Mouse (Mus musculus) 416B (cell line): Measurements from ENCODE around the gene Cntn2.

Experiments used
- DNase-seq: peaks from one replicate; pipeline ENCODE4 v3.0.0; 2011; ENCODE audit warnings: low read depth

Cntn2 gene

DNA sequence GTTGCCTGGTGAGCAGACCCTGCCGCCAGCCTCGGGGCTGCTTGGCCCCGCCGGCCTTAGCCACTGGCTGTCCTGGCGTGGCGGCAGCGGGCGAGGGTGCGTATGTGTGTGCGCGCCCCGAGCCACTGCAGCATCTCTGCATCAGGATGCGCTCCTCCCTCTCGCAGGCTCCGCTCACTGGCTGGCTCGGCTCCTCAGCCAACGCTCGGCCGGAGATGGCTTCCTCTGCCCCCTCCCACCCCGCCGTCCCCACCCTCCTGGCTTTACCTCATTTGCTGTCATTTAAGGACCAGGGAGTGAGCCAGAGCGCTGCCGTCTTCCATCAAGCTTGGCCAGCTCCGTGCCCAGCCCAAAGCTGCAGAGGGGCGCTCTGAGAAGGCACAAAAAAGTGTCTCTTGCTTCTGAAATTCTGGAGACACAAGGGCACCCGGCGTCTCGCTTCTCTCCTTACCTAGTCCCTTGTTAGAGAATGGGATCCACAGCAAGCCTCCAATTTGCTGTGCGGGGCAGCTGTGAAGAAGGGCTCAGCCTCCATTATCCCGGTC is at the start of gene Cntn2:
Gene Cntn2, minus strand, starts transcription at position 495 of the 545 bp plus-strand sequence.
- no peak for DNase-seq

DNA sequence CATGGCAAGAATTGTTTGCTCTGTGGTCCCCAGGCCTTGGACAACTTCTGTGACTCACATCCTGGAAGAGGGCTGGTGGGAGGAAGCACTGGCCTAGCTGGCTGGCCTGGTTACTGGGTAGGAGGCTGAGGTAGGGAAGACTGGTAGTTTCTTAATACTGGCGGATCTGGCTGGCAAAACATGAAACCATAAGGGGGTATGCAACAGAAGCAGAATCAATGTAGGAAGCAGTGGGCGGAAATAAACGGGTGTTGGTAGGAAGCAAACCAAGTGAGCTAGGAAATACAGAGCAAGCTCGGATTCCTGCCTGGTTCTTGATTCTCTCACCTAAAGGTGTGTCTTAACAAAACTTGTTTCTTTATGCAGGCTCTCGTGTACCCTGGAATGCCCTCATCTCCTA is 49.1 kb upstream of the Cntn2 start:
- DNase-seq = peak; percentile 89

DNA sequence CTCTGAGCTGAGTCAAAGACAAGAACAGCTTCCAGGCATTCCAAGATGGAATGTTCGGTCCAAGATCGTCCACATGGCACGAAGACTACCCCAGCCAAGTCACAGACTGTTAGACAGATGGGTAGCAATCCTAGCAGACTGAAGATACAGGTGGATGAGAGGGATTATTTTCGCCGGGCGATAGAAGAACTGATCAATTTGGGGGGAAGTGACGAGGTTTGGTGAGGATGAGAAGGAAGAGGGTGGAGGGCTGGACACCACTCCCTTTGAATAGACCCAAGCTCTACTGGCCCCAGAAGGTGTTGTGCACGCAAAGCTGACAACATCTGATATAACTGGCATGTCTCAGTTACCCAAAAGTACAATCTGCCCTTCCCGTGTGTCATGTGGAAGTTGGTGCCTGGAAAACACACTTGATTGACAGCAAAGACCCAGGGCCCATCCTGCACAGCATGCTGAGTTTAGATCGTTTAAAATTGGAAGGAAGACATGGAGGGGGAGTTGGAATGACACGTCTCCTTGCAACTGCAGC is 48.4 kb upstream of the Cntn2 start:
- DNase-seq = no peak

DNA sequence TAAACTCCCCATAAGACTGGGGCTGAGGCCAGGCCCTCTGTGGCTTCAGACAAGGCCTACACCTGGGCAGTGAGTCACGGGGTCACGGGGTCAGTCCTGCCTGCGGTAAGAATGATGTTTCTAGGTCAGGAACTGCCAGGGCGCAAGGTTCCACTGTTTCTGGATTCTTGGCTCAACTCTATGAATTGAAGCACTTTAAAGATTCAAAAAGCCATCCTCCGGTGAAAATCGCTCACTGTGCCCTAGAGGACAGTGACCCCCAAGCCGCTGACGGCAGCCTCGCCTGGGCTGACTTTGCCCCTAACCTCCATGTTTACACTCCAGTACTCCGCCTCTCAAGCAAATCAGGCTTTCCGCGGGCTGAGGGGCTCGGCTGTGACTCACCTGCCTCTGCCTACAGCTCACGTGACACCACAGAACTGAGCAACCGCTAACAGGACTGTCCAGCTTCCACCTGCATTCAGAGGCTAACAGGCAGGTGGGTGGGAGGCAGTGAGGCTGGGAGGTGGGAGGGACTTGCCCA is 43.7 kb upstream of the Cntn2 start:
- no peak for DNase-seq

DNA sequence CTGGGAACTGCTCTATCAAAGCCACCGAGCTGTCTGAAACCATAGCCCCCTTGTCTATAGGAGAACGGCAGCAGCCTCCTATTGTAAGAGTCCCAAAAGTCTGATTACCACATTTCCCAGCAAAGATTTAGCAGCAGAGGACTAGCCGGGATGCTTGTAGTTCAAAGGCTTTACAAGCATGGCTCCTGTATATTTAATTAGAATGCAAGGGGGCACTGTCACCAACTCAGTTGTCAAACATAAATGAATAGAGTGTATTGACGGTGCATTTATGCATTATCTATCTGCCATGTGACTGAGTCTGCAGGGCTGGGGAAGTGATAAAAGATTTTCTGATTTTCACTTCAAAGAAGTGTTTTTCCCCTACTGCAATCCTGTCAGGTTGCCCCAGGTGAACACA is 42.3 kb upstream of the Cntn2 start:
- no peak for DNase-seq

DNA sequence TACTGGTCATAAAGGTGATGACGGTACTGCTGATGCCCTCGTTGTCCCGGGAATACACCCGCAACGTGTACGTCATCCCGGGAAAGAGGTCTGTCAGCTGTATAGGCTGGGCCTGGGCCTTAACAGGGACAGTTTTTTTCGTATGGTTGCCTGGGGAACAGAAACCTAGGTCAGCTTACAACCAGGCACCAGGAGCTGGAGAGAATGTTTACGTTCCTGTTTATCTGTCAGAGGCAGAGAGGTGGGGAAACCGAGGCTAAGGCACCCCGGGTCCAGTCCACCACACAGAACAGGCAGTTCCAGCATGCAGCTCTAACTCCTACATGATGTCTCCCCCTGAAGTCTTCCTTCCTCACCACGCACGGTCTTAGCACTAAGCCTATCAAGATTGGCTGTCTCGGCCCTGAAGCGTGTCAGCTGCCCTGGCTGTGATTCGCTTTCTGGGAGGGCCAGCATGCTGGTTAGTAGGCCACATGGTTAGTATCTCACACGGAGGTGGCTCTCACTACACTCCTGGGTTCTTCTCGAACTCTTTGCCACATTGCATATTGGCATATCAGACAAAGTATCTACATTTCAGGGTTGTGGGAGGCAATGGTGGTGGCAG is 40.0 kb upstream of the Cntn2 start:
- DNase-seq = no peak

DNA sequence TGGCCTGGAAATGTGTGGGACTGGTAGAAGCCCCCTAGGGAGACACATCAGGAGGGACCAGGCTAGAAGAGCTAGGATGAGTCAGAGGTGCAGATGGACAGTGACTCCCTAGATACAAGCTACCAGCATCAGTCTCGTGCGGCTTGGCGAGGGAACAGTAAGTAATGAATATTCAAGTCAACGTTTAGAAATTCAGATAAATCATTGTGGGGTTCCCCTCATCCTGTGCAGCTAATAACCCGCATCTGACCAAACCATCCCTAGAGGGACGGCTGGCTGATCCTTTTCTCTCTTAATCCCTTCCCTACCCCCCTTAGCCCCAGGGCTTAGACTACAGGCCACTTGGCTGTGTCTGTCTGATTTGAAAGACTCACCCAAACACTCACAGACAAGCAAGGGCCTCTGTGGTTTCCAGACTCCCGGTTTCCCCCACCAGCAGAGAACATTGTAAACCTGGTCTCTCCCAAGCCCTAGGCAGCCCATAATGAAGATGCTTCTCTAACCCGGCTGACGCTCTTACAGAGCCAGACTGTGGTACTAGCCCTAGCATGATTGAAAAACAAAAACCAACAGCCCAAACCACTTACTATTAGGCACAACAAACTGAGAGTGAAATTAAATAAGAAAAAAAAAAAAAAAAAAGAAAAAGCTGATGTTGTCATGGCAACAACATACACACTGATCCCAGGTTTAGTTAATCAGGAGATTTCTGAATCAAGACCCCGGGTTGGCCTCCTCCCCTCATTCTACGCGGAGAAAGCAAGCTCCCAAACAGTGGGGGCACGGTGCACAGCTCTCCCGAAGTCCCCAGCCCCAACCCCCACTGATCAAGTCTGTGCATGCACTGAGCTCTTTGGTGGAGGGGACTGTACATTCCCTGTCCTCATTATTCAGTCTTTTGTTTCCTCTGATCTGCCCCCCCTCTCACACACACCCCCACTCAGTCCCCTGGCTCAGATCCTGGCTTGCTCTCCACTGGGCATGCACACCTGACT is 39.1 kb upstream of the Cntn2 start:
- no peak for DNase-seq

DNA sequence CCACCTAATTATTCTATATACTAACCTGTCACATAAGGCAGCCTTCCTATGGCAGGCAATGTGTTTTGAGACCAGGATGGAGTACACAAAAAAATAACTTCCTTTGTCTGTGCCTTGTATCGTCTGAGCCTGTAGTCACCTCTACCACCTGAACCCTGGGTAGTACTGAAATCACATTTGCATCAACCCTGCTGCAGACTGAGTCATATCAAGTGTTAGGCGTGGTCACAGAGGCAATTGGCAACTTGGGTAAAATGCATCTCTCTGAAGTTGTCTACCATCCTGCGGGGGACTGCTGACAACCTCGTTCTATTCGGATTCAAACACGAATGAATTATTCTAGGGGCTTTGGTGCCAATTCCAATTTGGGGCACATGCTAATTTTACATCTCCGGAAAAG is 37.0 kb upstream of the Cntn2 start:
- DNase-seq = no peak

DNA sequence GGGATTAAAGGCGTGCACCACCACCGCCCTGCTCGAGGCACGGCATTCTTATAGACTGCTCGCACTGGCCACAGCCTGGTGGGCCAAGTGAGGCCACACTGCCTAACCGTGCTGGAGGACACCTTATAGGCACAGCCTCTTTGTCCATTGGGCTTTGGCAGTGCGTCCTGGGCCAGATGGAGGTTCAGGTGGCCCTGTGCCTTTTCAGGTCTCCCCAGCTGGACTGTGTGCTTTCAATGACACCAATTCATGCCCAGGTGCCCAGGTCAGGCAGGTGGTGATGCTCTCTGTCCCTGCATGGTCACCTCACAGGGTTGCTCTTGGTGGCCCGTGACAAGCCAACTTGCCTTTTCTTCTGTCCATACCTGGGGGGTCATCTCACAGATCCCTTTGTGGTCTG is 33.8 kb upstream of the Cntn2 start:
- DNase-seq = no peak

DNA sequence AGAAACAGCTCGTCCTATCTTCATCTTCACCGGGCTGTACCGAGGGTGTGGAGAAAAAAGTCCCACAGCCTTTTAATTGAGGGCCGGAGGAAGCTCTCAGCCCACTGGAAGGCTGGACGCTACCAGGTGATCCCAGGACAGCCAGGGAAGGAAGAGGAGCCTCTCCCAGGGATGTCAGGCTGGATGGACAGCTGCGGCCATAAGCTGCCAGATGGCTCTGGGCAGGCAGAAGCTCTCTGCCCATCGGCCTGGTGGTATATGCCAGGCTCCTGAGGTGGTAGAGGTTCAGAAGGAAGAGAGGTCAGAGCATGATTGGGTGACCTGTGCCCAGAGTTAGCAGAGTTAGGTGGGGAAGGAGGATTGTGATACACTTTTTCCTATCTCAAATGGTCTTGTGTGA is 29.8 kb upstream of the Cntn2 start:
- DNase-seq = no peak

DNA sequence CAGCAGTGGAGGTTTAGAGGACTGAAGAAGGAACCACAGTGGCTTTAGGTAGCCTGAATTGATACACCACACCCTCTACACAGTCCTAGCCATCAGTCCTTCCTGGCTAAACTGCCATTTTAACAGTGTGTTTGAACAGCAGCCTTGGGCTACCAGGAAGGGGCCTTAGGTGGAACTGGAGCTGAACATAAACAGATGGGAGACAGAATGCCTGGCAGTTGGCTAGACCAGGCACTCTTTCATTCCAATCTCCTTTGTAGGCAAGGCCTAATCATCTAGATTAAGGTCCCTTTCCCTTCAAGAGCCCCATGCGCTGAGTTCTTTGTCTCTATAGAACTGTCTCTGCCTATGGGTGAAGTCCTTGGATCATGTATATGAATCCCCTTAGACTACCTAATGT is 28.6 kb upstream of the Cntn2 start:
- DNase-seq = no peak

DNA sequence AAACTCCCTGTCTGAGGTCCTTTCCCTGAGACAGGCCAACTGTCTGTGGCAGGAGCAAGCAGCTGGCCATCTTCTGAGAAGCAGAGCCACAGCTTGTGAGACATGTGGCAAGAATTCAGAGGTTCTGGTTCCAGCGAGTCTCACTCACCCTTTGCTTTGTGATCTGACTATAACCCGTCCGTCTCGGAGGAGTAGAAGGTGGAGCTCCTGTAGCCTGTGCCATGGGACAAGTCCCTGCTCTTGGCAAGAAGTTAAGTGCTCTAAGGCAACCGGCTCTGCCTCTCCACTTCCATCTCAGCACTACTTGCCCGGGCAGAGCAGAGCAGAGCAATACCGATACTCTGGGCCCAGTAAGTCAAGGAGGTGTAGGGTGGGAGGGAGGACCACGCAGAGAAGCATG is 27.9 kb upstream of the Cntn2 start:
- no peak for DNase-seq

DNA sequence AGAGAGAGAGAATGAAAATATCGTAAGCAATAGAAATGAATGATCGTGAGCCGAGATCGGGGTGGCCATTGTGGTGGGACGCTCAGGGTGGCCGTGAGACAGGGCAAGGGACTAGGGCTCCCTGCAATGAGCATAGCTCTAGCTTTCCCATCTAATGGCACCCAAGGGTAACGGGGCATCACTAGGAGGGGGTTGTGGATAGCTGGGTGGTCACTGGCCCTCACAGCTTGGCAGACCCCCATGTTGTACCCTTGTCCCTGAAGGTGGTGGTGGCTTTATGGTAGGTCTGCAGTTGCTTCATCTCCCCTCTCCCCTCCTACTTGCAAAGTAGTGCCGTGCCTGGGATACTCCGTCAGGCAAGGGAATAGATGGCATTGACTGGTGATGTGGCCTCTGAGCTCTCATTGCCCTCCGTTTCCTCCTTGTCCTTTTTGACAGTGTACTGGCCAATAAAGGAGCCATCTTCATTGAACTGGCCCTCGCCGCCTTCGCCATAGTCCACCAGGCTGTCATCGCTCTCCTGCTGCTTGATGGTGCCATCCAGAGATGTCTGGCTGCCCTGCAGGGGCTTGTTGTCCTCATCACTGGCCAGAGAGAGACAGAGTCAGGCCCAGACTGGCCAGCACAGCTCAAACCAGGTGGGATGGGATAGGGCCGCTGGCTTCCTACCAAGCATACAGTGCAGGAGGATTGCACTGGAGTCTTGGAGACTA is 27.2 kb upstream of the Cntn2 start:
- DNase-seq = no peak

DNA sequence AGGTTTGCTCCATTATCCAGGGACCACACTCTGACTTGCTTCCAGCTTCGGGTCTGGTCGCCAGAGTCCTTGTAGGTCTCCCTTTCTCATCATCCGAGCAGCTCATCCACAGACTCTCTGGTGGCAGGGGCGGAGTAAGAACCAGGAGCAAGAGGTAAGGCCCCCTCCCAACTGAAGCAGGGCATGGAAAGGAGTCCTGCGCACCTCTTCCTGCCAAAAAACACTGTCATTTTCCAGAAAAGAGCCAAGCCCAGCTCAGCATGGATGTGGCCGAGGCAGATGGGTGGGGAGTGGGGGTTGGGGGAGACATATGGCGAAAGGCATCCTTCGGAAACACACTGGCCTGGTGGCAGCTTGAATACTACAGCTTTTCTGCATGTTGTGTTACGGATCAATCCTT is 26.5 kb upstream of the Cntn2 start:
- no peak for DNase-seq

DNA sequence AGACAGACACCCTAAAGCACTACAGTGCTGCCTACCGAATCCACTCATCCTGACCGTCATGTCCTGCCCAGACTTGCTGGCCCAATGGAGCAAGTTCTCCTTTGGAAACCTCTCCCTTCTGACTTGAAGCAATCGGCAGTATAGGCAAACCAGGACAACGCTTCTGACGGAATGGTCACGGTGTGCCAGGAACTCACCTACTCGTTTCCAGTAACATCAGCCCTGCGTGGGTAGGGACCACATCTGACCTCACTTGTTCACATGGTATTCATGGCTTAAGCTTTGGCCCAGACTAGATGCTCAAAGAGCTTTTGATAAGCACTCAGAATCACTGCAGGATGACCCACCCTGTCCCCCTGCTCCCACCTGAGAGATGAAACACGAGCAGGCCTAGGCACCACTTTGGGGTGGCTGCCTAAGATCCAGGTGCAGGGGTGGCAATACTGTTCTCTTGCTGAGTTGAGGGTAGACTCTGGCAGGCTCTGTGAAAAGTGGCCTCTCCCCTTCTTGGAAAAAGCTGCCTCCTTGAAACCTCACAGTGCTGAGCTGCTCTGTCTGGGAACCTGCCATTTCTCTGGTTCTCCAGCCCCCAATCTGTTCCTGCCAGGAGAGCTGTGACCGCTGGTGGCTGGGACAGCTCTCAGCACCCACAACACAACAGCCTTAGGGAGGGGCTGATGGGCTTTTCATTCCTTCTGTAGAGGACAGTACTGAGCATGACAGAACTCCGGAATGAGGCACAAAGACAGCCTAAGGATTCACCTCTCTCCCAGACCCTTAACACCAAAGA is 24.5 kb upstream of the Cntn2 start:
- DNase-seq = no peak

DNA sequence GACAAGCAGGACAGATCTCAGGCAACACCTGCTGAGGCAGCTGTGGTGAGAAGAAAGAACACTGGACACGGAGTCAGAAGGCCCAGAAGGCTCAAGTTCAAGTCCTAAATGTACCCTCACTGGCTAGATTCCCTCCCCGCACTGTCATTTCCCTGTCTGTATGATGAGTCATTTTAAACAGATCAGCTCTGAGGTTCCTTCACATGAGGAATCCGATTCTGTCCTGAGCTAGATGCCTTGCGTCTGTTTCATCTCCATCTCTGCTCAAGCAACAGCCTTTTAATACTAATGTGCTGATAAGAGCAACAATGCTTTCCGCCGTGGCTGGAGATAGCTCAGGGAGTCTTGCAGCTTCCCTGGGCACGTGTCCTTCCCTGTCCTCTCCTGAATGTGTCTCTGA is 22.7 kb upstream of the Cntn2 start:
- DNase-seq = peak; percentile 7

DNA sequence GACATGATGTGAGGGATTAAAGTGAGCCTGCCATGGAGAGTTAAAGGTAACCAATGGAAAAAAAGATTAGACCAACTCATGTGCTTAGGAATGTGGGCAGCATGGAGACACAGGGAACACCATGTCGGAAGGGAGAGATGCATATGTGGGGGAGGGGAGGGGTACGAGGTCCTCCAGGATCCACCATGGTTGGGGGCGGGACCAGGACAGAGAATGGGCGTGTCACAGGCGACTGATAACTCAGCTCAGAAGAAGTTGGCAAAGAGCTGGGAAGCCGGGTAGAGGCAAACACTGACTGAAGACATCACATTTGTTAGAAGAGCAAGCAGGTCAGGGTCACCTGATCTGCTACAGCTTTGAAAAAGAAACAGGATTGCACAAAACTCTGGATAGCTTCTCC is 21.9 kb upstream of the Cntn2 start:
- DNase-seq = no peak

DNA sequence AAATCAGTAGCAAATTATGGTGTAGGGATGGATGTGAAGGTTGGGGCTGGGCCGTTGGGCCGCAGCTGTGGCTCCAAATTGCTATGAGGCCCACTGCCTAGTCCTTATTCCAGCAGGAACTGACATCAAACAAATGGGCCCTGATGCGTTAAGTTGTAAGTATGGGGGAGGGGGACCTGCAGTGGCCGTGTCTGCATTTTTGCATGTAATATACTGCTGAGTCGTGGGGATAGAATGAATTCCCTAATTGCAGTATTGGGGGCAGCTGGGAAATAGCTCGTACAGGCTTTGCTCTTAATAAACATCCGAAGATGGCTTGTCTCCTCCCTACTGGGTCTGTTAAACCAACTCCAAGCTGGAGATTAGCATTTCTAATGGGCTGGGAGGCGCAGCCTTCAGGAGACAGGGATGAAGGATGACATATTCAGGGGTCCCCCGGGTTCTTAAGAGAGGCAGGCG is 19.3 kb upstream of the Cntn2 start:
- DNase-seq = no peak

DNA sequence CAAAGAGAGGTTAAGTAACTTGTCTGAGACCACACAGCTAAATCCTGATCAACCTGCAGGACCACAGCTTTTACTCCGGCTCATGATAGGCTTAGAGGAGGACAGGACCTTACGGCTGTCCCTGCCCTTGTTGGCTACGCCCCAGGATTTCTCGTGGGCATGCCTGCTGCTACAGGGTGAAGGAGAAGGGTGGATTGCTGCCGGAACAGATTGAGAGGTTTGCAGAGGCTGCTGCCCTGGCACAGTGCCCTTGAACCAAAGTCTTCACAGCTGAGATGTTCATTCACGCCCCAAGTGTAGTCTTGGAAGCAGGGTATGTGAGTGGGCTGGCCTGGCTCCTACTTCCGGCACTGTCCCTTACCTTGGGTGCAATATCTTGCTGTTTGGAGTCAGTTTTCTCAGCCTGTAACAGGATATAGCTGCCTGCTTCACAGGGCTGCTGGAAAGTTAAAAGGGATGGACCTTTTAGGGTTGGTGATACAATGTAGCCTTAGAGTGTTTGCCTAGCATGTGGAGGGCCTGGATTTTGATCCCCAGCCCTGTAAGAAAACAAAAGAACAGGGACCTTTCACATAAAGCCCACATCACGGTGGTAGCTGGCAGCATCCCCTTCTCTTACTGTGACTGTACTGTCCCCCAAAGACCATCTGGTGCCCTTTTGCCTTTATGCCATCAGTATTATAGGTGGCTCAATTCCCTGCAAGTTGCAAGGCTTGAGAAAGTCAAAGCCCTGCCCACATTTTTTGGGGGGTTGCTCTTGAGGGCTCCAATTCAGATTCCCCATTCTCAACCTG is 18.0 kb upstream of the Cntn2 start:
- no peak for DNase-seq

DNA sequence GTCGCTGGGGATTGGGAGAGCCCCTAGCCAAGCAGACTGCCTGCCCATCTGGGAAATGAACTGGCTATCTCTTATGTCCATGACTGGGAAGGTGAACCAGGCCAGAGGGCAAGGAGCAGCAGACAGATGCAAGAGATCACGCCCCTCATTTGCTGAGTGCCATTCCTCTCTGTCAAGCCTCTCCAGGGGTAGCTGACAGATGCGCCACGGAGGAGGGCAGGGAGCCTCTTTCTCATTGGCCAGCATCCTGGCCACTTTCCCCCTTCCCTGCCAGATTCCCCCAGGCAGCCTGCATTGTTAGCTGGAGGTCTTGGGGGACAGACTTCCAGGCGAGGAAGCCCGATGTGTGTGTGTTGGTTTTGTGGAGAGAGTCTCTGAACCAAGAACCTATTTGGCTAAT is 16.0 kb upstream of the Cntn2 start:
- no peak for DNase-seq
